Mouse (Mus musculus) thymus, adult 18-20 months (tissue): ENCODE measurements around the gene Rpl13a.
"Not testable (repeated sequence)": the region's sequence is repeated elsewhere in the genome, so short reads cannot be mapped to it uniquely, and the experiment has no call there.

Experiments
- DNase-seq, 2 experiments: peaks; one replicate each; pipeline ENCODE4 v3.0.0; 2022; ENCODE audit warnings: mixed read lengths in 2 of 2

The Rpl13a gene

DNA sequence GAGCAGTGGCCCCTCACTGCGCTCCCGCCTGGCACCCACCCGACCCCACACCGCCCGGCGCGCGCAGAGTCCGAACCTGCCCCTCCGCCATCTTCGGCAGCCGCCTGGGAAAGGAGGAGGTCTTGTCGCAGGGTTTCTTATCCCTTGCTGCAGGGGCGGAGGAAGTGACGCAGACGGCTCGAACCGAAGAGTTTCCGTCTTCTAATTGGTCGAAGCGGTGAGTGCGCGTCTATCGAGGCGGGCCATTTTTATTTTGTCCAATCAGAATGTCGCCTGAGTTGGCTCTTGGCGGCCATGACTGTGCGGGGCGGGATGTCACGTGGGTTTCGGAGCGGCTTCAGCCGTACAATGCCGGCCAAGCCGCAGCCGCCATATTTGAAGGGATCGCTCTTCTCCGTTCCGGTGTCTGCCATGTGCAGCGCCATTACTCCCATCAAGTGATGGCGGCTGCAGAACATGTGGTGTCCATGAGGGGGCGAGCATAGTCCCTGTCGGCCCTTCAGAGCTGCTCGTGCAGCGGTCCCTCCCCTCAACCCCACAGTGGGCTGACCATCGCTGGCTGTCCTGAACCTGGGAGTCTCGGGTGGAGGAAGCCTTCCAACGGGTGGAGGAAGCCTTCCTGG lies at the start of gene Rpl13a:
TSS of gene Rpl13a (minus strand) at position 138 of the 623 bp plus-strand sequence.
- peak; percentile 97 to 98 for DNase-seq

DNA sequence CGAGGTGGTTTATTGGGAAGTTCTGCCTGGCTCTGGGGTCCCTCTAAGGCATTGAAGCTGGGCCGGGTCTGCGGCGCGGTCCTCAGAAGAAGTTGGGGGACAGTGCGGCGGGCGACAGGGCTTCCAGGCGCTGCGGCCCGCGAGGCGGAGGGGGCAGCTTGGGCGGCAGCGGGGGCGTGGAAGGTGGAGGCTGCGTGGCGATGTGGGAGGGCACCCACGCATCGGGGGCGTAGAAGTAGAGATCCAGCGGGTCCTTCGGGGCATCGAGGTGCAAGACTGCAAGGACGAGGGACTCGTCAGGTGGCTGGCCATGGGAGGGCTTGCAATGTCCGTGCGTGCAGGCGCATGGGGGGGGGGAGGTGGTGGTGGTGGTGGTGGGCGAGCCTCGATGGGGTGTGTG lies 47.8 kb upstream of the Rpl13a start:
- no peak for DNase-seq

DNA sequence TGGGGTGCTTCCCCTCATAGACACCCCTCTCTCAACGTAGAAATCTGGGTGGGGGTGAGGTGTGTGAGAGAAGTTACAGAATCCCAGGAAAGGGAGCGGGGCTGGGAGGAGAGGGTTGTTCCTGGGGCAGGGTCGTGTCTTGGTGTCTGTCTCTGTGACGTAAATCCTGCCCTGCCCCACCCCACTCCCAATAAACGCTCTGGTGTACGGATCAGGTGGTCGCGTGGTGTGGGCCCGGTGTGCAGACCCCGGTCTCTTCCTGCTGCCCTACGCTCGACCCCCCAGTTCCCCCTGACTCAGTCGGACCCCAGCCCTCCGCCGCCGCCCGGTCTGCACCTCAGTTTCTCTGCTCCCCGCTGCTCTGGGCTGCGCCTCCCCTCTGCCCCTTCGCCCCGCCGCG lies 47.4 kb upstream of the Rpl13a start:
- DNase-seq: no peak

DNA sequence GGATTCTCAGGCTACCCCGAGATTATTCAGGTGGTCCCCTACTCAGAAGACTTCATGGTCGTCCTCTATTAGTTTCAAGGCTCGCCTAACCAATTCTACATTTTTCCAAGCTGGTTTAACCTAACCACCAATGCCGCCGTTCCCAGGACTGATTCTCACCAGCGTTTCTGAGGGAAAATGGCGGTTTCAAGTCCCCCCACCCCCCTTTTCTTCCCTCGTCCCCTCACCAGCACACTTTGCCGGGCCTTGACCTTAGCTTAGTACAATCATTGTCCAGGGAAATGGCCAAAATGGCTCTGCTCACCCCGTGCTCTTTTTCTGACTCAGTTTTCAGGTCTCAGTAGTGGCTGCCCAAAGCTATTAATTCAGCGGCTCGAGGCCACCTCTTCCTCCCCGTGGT lies 46.8 kb upstream of the Rpl13a start:
- DNase-seq: no peak

DNA sequence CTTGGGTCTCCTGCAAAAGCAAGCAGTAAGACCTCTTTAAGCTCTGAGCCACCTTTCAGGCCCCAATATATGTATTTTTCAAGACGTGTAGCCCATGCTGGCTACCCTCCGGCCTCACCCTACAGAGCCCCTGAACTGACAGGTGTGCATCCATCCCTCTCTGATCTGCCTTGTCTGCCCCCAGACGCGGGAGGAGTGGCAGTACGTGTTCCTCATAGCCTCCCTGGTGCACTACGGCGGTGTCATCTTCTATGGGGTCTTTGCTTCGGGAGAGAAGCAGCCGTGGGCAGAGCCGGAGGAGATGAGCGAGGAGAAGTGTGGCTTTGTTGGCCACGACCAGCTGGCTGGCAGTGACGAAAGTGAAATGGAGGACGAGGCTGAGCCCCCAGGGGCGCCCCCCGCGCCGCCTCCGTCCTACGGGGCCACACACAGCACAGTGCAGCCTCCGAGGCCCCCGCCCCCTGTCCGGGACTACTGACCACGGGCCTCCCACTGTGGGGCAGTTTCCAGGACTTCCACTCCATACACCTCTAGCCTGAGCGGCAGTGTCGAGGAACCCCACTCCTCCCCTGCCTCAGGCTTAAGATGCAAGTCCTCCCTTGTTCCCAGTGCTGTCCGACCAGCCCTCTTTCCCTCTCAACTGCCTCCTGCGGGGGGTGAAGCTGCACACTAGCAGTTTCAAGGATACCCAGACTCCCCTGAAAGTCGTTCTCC lies 46.2 kb upstream of the Rpl13a start:
- DNase-seq: no peak

DNA sequence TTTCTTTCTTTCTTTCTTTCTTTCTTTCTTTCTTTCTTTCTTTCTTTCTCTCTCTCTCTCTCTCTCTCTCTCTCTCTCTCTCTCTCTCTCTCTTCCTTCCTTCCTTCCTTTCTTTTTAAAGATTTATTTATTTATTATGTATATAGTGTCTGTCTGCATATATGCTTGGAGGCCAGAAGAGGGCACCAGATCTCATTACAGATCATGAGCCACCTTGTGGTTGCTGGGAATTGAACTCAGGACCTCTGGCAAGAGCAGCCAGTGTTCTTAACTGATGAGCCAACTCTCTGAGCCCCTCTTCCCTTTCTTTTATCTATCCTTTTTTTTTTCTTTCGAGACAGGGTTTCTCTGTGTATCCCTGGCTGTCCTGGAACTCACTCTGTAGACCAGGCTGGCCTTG lies 45.2 kb upstream of the Rpl13a start:
- DNase-seq: not testable (repeated sequence)

DNA sequence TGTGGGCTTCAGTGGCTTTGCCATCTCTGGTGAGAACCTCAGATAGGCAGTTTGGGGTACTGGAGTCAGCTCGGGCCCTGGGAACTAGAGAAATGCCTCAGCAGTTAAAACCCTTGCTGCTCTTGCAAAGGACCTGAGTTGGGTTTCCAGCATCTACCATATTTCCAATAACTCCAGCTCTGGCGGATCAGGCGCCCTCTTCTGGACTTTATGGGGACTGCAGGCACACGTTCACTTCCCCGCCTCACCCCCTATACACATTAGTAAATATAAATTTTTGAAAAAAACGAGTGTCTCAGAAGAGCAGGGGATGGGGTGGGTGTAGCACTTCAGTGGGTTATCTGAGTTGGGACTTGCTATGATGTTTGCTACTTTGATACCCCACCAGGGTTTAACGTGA lies 44.4 kb upstream of the Rpl13a start:
- no peak for DNase-seq

DNA sequence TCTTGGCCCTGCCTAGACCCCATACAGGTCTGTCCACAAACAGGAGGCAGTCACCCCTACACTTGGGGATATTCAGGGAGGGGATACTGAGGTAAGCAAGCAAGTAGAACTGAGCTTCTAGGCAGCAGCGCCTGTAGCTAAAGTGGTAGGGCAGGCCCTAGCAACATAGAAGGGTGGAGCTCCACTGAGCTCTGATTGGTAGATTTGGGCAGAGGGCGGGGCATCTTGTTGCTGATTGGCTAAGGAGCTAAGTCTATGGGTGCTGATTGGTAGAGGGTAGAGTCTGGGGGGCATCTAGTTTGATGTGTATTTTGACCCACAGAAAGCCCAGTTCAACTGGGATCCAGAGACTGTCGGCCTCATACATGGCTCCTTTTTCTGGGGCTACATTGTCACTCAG lies 40.9 kb upstream of the Rpl13a start:
- DNase-seq: no peak

DNA sequence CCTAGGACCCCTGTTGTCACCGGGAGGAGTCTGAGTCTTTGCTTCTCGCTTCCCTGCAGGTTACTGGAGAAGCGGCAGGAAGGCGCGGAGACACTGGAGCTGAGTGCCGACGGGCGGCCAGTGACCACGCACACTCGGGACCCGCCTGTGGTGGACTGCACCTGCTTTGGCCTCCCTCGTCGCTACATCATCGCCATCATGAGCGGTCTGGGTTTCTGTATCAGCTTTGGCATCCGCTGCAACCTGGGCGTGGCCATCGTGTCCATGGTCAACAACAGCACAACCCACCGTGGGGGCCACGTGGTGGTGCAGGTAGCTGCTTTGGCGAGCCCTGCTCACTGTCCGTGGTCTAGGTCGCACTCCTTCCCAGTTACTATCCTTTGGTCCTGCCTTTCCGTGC lies 40.1 kb upstream of the Rpl13a start:
- no peak for DNase-seq

DNA sequence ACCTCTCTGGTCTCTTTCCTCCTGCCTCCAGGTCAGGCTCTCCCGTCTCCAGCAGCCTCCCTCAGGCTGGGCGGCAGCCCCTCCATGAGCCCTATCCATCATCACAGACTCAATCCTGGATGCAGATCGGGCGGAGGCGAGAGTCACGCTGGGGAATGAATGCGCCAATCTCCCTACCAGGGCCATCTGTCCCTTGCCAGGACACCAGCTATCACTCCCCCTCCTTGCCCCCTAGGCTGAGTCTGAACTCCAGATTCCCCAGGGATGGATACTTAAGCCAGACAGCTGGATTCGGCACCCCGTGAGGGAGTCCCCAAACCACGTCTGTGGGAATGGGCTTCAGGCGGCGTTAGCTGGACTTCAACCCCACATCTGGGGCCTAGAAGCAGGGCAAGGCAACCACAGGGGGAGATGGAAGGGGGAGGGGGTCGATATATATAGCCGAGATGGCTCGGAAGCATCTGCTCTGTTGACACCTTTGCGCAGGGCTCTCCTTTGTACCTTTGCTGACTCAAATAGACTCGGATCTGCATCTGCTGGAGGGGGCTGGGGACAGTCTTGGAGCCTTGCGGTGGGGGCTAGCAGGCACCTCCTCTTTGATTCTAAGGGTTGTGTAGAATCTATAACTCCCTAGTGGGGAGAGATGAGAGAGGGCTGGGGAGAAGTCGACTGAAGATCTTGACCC lies 39.3 kb upstream of the Rpl13a start:
- no peak for DNase-seq

DNA sequence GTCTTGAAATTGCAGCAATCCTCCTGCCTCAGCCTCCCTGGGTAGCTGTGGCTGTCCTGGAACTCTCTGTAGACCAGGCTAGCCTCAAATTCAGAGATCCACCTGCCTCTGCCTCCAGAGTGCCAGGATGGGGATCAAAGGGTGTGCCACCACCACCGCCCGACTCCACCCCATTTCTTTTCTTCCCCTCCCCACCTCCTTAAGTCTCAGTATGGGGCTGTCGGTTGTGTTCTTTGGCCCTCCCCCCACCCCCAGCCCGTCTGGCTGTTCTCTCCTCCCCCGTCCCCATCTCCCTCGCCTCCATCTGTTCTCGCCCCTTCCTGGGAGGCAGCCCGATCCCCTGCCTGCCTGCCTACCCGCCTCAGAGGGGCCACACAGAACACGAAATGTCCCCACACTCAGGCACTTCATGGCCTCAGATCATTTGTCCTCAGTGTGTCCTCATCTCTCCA lies 38.4 kb upstream of the Rpl13a start:
- DNase-seq: no peak

DNA sequence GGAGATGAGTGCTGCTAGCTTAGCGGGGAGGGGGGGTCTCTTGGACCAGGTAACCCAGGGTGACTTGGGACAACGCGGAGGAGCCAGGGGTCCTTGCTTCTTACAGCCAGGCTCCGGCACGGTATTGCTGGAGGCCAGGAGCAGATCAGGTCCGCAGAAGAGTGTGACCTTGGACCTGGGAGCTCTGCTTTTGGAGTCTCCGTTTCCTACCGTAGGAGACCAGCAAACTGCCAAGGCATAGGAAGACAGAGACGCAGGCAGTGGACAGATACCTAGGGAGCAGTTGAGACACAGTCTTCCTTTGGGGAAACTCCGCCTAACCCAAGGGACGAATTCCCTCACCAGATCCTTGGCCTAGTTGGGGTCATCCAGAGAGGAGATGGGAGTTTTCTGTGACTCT lies 37.1 kb upstream of the Rpl13a start:
- DNase-seq: no peak

DNA sequence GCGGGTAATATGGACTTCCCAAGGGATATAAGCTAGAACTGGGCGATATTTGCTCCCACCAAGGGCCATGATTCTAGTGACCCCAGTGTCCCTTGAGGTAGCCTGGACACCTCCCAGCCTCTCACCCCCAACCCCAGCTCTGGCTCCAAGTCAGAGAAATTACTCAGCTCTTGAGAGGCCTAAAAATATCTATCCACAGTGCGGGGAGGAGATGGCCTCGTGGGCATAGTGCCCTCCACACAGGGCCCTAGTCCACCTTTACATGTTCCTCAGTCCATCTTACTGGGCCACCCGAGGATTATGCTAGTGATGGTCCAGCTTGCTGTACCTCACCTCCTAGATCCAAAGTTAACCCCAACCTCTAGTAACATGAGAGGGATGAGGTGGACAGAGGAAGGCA lies 36.3 kb upstream of the Rpl13a start:
- DNase-seq: no peak

DNA sequence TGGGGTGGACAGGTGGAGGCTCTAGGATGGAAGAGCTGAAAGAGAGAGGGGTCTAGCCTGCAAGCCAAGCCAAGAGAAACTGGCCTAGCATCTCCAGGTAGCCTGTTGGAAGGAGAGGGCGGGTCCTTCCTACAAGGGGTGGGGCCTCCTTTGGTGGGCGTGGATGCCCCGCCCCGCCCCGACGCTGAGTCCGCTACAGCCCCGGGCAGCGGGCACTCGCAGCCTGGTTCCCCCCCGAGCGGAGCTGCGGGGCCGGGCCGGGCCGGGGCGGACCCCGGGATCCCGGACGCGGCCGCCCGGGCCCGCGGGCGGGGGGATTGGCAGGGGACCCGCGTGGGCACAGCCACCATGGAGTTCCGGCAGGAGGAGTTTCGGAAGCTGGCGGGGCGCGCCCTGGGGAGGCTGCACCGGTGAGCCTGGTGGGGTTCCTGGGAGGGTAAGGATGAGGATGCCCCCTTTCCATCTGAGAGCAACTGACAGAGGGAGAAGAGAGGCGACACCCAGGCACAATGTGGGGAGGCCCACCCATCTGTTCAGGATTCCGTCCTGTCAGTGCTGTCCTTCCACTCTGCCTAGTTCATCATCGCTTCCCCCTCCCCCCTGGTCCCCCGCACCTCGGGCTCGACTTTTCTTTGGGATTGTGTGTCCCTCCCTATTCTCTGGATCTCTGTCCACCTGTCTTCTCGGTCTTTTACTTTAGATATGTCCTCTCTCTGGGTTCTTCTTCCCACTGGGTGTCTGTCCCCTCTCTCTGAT lies 35.4 kb upstream of the Rpl13a start, which contains the start of gene Slc17a7:
TSS of gene Slc17a7 (plus strand) at position 215 of the 756 bp plus-strand sequence.
- DNase-seq: no peak

DNA sequence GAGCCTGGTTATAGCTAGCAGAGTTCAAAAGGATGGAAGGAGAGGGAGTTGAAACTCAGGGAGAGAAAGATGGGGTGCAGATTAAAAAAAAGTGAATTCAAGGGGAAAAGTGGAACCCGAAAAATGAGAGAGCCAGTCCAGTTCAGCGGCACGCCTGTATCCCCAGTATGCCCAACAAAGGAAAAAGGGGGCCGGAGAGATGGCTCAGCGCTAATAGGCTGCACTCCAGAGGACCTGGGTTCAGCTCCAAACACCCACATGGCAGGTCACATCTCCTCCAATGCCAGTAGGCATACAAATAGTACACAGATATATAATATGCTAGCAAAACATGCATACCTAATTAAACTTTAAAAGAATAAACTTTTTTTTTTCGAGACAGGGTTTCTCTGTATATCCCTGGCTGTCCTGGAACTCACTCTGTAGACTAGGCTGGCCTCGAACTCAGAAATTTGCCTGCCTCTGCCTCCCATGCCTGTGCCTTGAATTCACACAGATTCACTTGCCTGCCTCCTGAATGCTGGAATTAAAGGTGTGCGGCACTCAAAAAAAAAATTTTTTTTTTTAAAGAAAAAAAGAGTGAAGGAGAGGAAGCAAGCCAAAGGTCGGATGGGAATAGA lies 34.5 kb upstream of the Rpl13a start:
- no peak for DNase-seq

DNA sequence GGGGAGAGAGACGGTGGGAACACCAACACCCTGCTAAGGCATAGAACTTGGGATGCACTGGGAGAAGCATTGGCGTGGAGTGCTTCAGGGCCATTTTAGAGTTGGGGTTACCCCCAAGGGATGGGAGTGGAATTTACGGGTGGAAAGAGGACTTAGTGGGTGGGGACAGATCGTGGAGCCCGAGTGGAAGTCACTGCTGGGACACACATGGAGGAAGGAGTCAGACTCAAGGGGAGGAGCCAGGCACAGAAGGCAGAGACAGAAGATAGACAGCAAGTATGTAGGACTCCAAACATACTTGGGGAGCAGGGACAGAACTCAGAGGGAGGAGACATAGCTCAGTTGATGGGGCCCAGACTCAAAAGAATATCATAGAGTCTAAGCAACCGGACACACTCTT lies 34.0 kb upstream of the Rpl13a start:
- no peak for DNase-seq

DNA sequence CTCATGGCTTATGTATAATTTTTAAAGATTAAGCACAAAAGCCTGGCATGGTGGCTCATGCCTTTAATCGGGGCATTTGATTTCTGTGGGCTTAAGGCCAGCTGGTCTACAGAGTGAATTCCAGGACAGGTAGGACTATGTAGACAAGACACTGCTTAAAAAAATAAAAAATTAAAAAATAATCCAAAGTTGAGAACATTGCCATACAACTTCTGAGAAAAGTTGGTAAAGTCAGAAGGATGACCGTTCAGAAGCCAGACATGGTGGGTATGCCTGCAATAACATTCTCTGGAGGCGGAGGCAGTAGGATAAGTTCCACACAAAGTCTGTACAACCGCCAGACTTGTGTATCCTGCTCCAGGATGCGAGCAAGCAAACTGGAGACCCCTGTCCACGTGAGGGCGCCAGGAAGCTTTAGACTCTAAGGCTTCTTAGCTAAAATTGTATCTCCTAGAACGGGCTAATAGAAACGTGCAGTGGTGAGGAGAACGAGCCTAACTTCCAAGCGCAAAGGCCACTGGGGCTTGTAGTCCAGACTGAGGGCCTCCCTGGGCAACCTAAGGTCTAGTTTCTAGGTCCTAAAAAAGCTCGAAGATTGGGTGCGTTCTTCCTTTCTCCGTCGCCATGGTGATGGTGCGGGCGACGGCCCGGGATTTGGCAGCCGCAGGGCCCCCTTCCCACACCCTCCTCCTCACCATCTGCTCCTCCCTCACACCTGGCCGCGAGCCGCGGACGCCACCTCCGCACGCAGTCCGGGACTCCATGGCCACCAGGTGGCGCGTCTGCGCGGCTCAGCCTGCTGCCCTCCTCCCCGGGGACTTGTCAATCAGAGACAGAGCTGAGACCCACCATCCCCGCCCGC lies 33.3 kb upstream of the Rpl13a start:
- peak; percentile 83 to 84 for DNase-seq

DNA sequence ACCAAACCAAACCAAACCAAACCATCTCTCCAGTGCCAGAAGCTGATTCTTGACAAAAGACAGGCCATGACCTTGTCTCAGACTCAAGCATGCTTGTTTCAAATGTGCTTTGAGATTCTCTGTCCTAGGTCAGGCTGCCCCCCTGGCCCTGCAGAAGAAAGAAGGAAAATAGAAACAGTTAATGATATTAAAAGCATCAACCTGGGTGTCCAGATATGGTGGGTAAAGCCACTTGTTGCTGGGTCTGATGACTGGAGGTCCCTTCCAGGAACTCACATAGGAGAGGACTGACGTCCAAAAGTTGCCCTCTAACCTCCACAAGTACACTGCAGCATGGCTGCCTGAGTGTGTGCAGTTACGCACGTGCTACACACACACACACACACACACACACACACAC lies 32.3 kb upstream of the Rpl13a start:
- no peak for DNase-seq

DNA sequence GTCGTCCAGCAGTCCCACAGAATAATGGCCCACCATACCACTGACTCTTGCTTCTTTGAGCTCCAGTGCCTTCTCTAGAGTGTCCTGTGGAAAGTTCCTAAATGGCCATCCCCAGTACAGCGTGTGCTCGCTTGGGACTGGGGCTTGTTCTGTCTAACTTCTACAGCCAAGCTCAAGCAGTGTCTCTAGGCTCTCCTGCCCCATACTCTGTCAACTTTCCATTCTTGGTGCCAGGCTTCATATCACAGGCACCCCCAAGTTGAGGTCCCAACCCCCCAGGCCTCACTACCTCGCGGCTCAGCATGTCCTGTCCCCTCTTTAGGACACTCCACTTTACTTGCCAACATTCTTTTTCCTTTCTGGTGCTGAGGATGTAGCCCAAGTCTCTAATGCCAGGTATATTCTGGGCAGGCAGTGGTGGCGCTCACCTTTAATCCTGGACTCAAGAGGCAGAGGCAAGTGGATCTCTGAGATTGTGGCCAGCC lies 31.8 kb upstream of the Rpl13a start:
- DNase-seq: no peak

DNA sequence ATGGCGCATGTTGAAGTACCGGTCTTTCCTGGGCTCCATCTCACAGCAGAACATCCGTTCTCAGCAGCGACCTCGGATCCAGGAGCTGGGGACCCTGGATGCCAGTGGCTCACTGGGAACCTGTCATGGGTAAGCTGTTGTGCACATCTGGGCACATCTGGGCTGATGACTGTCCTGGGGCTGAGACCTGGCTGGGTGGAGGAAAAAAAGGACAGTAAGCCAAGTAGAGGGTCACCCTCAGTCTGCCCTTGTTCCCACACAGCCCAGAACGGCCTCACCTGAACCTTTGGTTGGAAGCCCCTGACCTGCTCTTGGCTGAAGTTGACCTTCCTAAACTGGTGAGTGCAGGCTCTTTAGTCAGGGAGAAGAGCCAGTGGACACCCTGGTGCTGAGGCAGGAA lies 30.4 kb upstream of the Rpl13a start:
- DNase-seq: no peak

DNA sequence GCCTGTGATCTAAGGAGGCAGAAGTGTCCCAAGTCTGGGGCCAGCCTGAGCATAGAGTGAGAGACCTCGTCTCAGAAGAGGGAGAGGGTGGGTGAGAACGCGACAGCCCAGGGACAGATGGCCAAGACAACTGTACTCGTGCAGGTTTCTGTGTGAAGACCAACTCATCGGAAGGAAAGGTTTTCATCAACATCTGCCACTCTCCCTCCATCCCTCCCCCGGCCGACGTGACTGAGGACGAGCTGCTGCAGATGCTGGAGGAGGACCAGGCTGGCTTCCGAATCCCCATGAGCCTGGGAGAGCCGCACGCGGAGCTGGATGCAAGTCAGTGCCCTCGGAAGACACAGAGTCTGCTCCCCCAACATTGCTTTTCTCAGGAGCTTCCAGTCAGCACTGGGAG lies 28.9 kb upstream of the Rpl13a start:
- no peak for DNase-seq

DNA sequence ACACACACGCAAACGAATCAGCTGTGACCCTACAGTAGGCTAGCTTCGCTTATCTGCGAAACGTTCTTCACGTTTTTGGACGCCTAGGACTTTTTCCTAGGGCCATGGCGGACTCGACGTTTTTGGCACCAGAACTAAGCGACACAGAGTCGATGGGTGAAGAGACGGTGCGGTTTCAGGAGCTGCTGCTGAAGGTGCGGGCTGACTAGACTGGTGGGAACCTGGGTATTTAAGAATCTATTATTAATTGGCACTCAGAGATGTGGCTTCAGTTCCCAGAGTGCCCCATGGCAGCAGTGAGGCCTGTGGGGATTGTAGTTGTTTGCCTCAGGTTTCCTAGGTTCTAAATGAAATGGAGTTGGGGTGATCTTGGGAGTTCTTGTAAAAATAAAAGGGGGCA lies 27.6 kb upstream of the Rpl13a start:
- DNase-seq: no peak
